Mouse (Mus musculus) MEL (cell line): ENCODE data around the gene Rnf115.

Experiments
- CHD2 ChIP-seq: IDR thresholded peaks from 2 replicates; pipeline ENCODE4 v1.6.1; 2011; ENCODE audit warnings: low read length, improper control_type of control experiment
- CTCF ChIP-seq, 3 experiments: IDR thresholded peaks in 2 of 3; conservative IDR thresholded peaks in 1 of 3; 2 replicates each; pipeline ENCODE4 v1.5.1; 2011 to 2012; ENCODE audit warnings: low read length in 3 of 3, low read depth in 2 of 3, mild to moderate bottlenecking in 2 of 3, improper control_type of control experiment in 1 of 3, inconsistent platforms in 1 of 3, mixed read lengths in 1 of 3, moderate library complexity in 1 of 3; ENCODE audit not compliant: control insufficient read depth in 1 of 3, insufficient read depth in 1 of 3, poor library complexity in 1 of 3, severe bottlenecking in 1 of 3
- ELF1 ChIP-seq: IDR thresholded peaks from 2 replicates; pipeline ENCODE4 v1.6.1; 2014; ENCODE audit warnings: low read depth, mild to moderate bottlenecking, inconsistent platforms, low read length, improper control_type of control experiment, moderate library complexity
- EP300 ChIP-seq, 2 experiments: IDR thresholded peaks; 2 replicates each; pipeline ENCODE4 v1.6.1; 2011; ENCODE audit warnings: improper control_type of control experiment in 2 of 2, low read length in 2 of 2, low read depth in 1 of 2, mild to moderate bottlenecking in 1 of 2
- GATA1 ChIP-seq: IDR thresholded peaks from 2 replicates; pipeline ENCODE4 v1.6.1; 2011; ENCODE audit warnings: low read depth, low read length, improper control_type of control experiment
- MXI1 ChIP-seq: IDR thresholded peaks from 2 replicates; pipeline ENCODE4 v1.6.1; 2011; ENCODE audit warnings: mild to moderate bottlenecking, low read depth, low read length, improper control_type of control experiment
- POLR2A ChIP-seq, 2 experiments: IDR thresholded peaks; 2 replicates each; pipeline ENCODE4 v1.6.1; 2011 to 2012; ENCODE audit warnings: low read length in 2 of 2, mild to moderate bottlenecking in 2 of 2, control low read depth in 1 of 2, improper control_type of control experiment in 1 of 2, low read depth in 1 of 2, moderate library complexity in 1 of 2; ENCODE audit not compliant: control insufficient read depth in 1 of 2, insufficient read depth in 1 of 2, poor library complexity in 1 of 2
- RAD21 ChIP-seq: IDR thresholded peaks from 2 replicates; pipeline ENCODE4 v1.6.1; 2011; ENCODE audit warnings: mild to moderate bottlenecking, low read depth, low read length, improper control_type of control experiment
- UBTF ChIP-seq: IDR thresholded peaks from 2 replicates; pipeline ENCODE4 v1.6.1; 2012; ENCODE audit warnings: low read depth, mild to moderate bottlenecking, inconsistent platforms, low read length, improper control_type of control experiment, moderate library complexity, borderline replicate concordance; ENCODE audit not compliant: insufficient read depth
- ZMIZ1 ChIP-seq: IDR thresholded peaks from 2 replicates; pipeline ENCODE4 v1.6.1; 2012; ENCODE audit warnings: low read depth, mild to moderate bottlenecking, inconsistent platforms, low read length, improper control_type of control experiment, moderate library complexity
- ZNF384 ChIP-seq: IDR thresholded peaks from 2 replicates; pipeline ENCODE4 v1.6.1; 2012; ENCODE audit warnings: low read depth, mild to moderate bottlenecking, inconsistent platforms, low read length, improper control_type of control experiment

GRCm38 (mm10) chr3:96680269-96680956 is 47.1 kb upstream of the Rnf115 start:
- TF ChIP-seq CTCF (IDR thresholded peaks at IDR 0.05 in 2 of 3, conservative IDR thresholded peaks at IDR 0.05 in 1 of 3; ENCODE audit: control insufficient read depth in 1 of 3, insufficient read depth in 1 of 3, low read depth in 2 of 3, low read length in 3 of 3, poor library complexity in 1 of 3, severe bottlenecking in 1 of 3) (no peak), POLR2A (IDR thresholded peaks at IDR 0.05; ENCODE audit: control insufficient read depth in 1 of 2, insufficient read depth in 1 of 2, low read depth in 1 of 2, low read length in 2 of 2, poor library complexity in 1 of 2) (no peak), UBTF (no peak), RAD21 (no peak), ZMIZ1 (no peak), EP300 (IDR thresholded peaks at IDR 0.05; ENCODE audit: low read depth in 1 of 2, low read length in 2 of 2) (peak; percentile 3 to 17; a peak in 2 of 4 replicates), ZNF384 (no peak), MXI1 (no peak), CHD2 (no peak), GATA1 (0 out of 2 replicates have a peak, but pooled peaks have one; percentile 56), ELF1 (no peak)
